Mouse (Mus musculus) hindbrain, postnatal 0 days (tissue): ENCODE measurements around the gene E2f7. TPM values are rescaled to one million over a fixed set of nuclear protein-coding genes. Genes with fewer than 3 reads are reported as not detected.

Experiments used
- ATAC-seq: fragments of 200-750 bp; cut with Nextera tagmentation; 2 replicates; pipeline ENCODE4 v1.8.0; 2017; ENCODE audit warnings: mild to moderate bottlenecking, moderate TSS enrichment, moderate library complexity
- DNase-seq: peaks from one replicate; pipeline ENCODE4 v3.0.0-alpha.2; 2015; ENCODE audit warnings: low spot score
- H3K27ac ChIP-seq: fragments of 300-500 bp; sonication (generic); 2 replicates; pipeline ENCODE4 v1.5.1; 2014; ENCODE audit warnings: mild to moderate bottlenecking
- H3K27me3 ChIP-seq: fragments of 300-500 bp; sonication (generic); 2 replicates; pipeline ENCODE4 v1.6.1; 2014; ENCODE audit warnings: low read length, mixed read lengths; ENCODE audit not compliant: insufficient read depth
- H3K36me3 ChIP-seq: fragments of 300-500 bp; sonication (generic); 2 replicates; pipeline ENCODE4 v1.6.1; 2014; ENCODE audit warnings: low read length, mixed read lengths; ENCODE audit not compliant: insufficient read depth
- H3K4me1 ChIP-seq: fragments of 300-500 bp; sonication (generic); 2 replicates; pipeline ENCODE4 v1.6.1; 2014; ENCODE audit warnings: antibody characterized with exemption, low read length, mixed read lengths; ENCODE audit not compliant: insufficient read depth
- H3K4me2 ChIP-seq: fragments of 300-500 bp; sonication (generic); 2 replicates; pipeline ENCODE4 v1.6.1; 2014; ENCODE audit warnings: low read depth, mild to moderate bottlenecking, low read length, moderate library complexity, mixed read lengths
- H3K4me3 ChIP-seq: fragments of 300-500 bp; sonication (generic); 2 replicates; pipeline ENCODE4 v1.5.1; 2014; ENCODE audit warnings: low read length
- H3K9ac ChIP-seq: fragments of 300-500 bp; sonication (generic); replicated peaks from 2 replicates; pipeline ENCODE4 v1.6.1; 2014; ENCODE audit warnings: mild to moderate bottlenecking, low read length, moderate library complexity, mixed read lengths
- H3K9me3 ChIP-seq: fragments of 300-500 bp; sonication (generic); 2 replicates; pipeline ENCODE4 v1.6.1; 2016; ENCODE audit warnings: low read length, mixed read lengths
- CTCF ChIP-seq: IDR thresholded peaks from 2 replicates; pipeline ENCODE4 v1.5.1; 2016; ENCODE audit warnings: antibody characterized with exemption, control low read depth, low read depth
- WGBS: fragments of 180-500 bp; shearing (Covaris S2); extraction: QIAGEN DNeasy Blood & Tissue Kit; methylation state at CpG from one replicate; pipeline ENCODE4 v1.1.7; 2014; 5-methylcytosine and 5-hydroxymethylcytosine counted together
- polyA plus RNA-seq: library from polyadenylated mRNA; unstranded; fragments of >200 nt; fragmentation: Nextera tagmentation; extraction: Ambion mirVana; gene quantifications from 2 replicates; pipeline ENCODE4 v1.2.1, GENCODE M21; 2015
- total RNA-seq: library from RNA; depleted of rRNA; stranded (reverse); fragments of >200 nt; gene quantifications from 2 replicates; pipeline ENCODE4 v1.2.3, GENCODE M21; 2014

E2f7 gene
- total and polyA plus RNA-seq, 2 experiments from 2014 or later = 3.6 to 6.4 TPM

DNA sequence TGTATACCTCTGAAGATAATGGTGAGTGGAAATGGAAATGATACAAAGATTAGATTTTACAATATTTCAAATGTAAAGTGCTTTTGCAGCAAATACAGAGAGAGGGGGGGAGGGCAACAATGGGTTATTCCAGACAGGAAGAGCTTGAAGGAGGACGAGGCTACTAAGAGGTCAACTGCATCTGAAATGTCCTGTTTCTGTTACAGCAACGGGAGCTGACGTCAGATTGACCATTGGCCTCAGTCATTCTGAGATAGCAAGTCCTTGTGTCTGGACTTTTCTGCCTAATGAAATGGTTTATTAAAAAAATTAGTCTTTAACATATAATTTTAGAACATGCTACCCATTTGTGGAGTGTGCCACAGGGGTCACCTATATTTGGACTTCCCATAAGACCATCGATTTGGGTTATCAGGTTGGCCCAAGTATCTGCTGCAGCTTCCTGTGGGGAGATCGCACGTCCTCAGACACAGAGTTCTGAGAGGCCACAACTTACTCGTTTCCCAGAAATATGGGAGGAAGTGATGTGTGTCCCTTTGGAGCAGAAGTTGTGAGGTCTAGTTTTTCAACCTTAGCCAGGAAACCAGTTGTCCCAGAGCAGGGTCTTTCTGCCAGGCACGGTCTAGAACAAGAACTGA, 48.0 kb downstream of the E2f7 start:
- no peak overlapping the region for H3K9ac ChIP-seq
- H3K27ac ChIP-seq = no peak overlapping the region
- DNase-seq (no peak), ATAC-seq (no peak)
- no peak overlapping the region for H3K4me3 ChIP-seq
- H3K4me1 ChIP-seq = no peaks in the 10 kb centered on the region
- no peak overlapping the region for H3K4me2 ChIP-seq
- WGBS = 78% methylated on average over 8 of the region's 8 CpGs
- TF ChIP-seq CTCF = no peak
- H3K36me3 ChIP-seq = no peaks in the 10 kb centered on the region
- no peaks in the 10 kb centered on the region for H3K27me3 ChIP-seq
- H3K9me3 ChIP-seq = no peaks in the 10 kb centered on the region

DNA sequence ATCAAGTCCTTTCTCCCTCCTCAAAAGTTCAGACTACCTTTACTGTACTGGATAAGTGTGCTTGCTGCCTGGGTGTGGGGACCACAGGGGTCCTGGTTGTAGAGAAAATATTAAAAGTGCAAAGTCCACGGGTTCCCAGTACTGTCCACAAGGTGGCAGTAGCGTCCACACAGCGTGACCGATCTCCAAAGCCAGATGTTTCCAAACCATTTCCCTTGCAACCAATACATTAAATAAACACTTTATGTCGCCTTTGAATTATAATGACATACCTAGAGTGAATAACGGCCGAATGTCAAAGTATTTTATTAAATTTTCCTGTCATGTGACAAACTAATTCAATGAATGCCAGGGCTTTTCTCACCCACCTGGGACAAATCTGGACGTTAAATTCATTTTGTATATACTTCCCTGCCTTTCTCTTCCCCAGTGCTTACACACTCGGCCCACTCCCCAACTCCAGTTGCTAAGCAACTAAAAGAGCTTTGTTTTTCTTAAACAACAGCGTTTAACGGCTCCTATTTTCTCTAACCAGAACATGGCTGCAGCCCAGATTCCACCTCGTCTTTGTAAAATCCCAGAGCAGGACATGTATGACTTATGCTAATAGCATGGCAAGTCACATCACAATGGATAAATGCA, 49.4 kb downstream of the E2f7 start:
- no peak overlapping the region for H3K9ac ChIP-seq
- H3K36me3 ChIP-seq = no peaks in the 10 kb centered on the region
- H3K27ac ChIP-seq = no peak overlapping the region
- peak; percentile 92 for TF ChIP-seq CTCF
- 0 out of 2 replicates have a peak overlapping the region, but pooled peaks have one; percentile 2 for H3K4me3 ChIP-seq
- ATAC-seq (peak; percentile 77), DNase-seq (peak; percentile 86)
- WGBS = 8% methylated on average over 12 of the region's 12 CpGs
- H3K9me3 ChIP-seq = no peaks in the 10 kb centered on the region
- peak overlapping the region; percentile 40 for H3K4me2 ChIP-seq
- H3K4me1 ChIP-seq = no peaks in the 10 kb centered on the region
- no peaks in the 10 kb centered on the region for H3K27me3 ChIP-seq

DNA sequence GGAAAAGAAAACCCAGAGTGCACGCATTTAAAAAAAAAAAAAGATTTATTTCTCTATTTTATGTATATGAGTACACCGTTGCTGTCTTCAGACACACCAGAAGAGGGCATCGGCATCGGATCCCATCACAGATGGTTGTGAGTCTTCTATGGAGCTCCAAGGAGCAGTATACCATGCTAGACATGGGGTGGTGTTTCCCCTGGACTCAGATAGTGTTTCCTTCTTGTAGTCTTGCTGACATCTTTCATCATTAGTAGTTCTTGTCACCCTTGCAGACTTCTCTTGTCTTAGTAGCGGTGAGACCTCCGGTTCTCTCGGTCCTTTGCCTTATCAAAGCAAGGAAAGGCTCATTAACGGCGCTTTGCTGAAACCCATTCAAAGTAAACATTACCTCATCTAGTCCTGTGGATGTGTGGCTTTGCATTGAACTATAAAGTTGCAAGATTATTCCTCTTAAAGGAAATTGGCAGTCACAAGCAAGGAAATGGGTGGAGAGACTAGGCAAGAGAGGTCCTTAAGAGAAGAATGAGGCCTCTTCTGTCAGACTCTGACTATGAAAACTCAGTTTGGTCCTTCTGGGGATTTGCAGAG, 50.1 kb downstream of the E2f7 start:
- H3K4me2 ChIP-seq = no peak overlapping the region
- no peaks in the 10 kb centered on the region for H3K9me3 ChIP-seq
- TF ChIP-seq CTCF = peak; percentile 40
- H3K36me3 ChIP-seq = no peaks in the 10 kb centered on the region
- no peaks in the 10 kb centered on the region for H3K27me3 ChIP-seq
- 80% methylated on average over 9 of the region's 9 CpGs for WGBS
- no peak overlapping the region for H3K27ac ChIP-seq
- H3K4me3 ChIP-seq = no peak overlapping the region
- no peak overlapping the region for H3K9ac ChIP-seq
- DNase-seq = peak; percentile 12
- H3K4me1 ChIP-seq = no peaks in the 10 kb centered on the region
- ATAC-seq = peak; percentile 50; the same call in 1 of the 2 replicates

DNA sequence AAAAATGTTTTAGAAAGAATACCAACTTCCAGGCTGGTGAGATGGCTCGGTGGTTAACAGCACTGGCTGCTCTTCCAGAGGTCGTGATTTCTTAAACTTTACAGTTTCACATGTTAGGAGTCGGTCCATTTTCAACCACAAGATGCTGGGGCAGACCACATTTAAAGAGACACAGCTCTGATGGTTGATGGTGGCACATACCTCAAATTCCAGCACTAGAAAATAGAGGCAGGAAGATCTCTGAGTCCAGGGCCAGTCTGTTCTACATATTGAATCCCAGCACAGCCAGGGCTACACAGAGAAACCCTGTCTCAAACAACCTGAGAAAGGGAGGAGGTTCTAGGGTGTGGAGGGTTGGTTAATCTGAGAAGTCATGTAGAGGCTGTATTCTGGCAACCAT, 56.1 kb downstream of the E2f7 start:
- Histone ChIP-seq H3K36me3 (no peaks in the 10 kb centered on the region), H3K4me1 (no peaks in the 10 kb centered on the region), H3K4me3 (no peak overlapping the region), H3K9me3 (no peaks in the 10 kb centered on the region), H3K27ac (no peak overlapping the region), H3K9ac (no peak overlapping the region), H3K27me3 (no peaks in the 10 kb centered on the region), H3K4me2 (no peak overlapping the region)
- WGBS = 82% methylated on average over 3 of the region's 3 CpGs
- ATAC-seq = no peak
- DNase-seq = no peak
- no peak for TF ChIP-seq CTCF

DNA sequence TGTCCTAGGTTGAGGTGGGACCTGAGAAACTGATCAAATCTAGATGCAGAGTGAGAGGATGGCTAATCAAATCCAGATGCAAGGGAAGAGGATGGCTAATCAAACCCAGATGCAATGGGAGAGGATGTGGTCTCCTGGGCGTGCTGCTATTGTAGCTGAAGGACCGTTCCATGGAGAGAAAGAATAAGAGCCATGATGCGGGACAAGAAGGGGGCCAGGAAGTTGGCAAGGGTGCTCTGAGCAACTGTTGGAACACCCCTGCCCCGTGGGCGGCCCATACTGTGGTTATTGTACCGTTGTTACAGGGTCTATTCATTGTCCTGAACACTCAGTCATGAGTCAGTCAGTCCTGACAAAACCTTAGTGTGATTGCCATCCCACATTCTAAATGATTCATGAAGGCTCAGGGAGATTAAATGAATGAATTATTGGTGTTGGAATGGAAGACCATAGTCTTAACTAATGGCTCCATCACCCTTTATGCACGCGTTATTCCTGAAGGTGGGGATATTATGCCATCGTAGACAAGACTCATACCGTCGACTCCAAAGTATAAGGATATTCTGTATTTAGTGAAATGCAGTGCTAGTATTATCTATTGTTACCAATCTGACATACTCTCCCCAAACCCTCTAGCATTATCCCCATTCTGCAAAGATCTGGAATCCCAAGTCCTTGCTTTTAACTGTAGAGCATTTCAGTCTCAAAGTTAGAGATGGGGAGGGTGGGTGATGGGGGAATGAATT, 59.2 kb downstream of the E2f7 start:
- Histone ChIP-seq H3K9me3 (no peaks in the 10 kb centered on the region), H3K27ac (no peak overlapping the region), H3K4me2 (no peak overlapping the region), H3K36me3 (no peaks in the 10 kb centered on the region), H3K4me1 (no peaks in the 10 kb centered on the region), H3K27me3 (no peaks in the 10 kb centered on the region), H3K9ac (no peak overlapping the region), H3K4me3 (no peak overlapping the region)
- TF ChIP-seq CTCF = 0 out of 2 replicates have a peak, but pooled peaks have one; percentile 10
- 77% methylated on average over 11 of the region's 11 CpGs for WGBS
- DNase-seq (peak; percentile 8), ATAC-seq (no peak)

DNA sequence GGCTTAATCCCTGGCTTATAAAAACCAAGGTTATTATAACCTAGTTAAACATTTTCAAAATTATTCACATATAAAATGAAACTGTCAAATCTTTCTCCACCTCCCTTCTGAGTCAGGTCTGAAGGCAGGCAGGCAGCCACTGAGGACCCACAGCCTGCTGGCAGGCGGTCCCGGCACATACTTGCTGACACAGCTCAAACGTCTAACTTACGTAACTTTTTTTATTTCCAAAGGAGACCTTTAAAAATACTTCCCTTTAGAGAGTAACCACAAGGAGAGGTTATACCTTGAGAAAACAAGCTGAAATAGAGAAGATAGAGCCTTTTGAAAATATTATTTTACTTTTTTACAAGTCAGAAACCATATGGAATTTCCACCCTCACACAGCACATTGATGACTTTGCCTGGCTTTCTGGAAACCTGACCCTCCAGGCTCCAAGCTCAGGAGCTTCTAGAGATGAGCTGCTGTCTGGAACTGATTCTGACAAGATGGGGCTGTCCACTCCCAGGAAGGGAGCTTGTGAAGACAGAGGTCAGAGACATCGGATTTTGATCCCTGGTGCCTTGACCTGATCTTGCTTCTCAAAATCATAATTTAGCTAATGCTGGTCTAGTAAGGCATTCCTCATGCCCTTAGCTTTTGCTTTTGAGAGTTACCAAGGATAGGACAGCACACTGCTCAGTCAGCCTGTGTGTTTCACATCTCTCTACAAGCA, 59.9 kb downstream of the E2f7 start:
- DNase-seq (no peak), ATAC-seq (no peak)
- H3K36me3 ChIP-seq = no peaks in the 10 kb centered on the region
- no peaks in the 10 kb centered on the region for H3K9me3 ChIP-seq
- no peak overlapping the region for H3K27ac ChIP-seq
- no peak overlapping the region for H3K9ac ChIP-seq
- H3K4me1 ChIP-seq = no peaks in the 10 kb centered on the region
- WGBS = 76% methylated on average over 5 of the region's 5 CpGs
- no peak overlapping the region for H3K4me3 ChIP-seq
- no peak for TF ChIP-seq CTCF
- no peaks in the 10 kb centered on the region for H3K27me3 ChIP-seq
- no peak overlapping the region for H3K4me2 ChIP-seq
